Mouse (Mus musculus) ES-Bruce4 (cell line): ENCODE data around the gene Trappc4. TPM values are rescaled to one million over a fixed set of nuclear protein-coding genes. Genes with fewer than 3 reads are reported as not detected.
"Not testable (repeated sequence)": the region's sequence is repeated elsewhere in the genome, so short reads cannot be mapped to it uniquely, and the experiment has no call there.

Source experiments
- H3K27ac ChIP-seq: 2 replicates; pipeline ENCODE4 v1.5.1; 2012; ENCODE audit warnings: low read length, inconsistent platforms; ENCODE audit not compliant: insufficient read depth
- H3K27me3 ChIP-seq: 2 replicates; pipeline ENCODE4 v1.6.1; 2012; ENCODE audit warnings: mild to moderate bottlenecking, low read length, inconsistent platforms; ENCODE audit not compliant: control insufficient read depth, poor library complexity, insufficient read depth, severe bottlenecking
- H3K36me3 ChIP-seq: 2 replicates; pipeline ENCODE4 v1.6.1; 2012; ENCODE audit warnings: inconsistent platforms, mild to moderate bottlenecking, low read length, moderate library complexity; ENCODE audit not compliant: control insufficient read depth, poor library complexity, insufficient read depth, severe bottlenecking
- H3K4me1 ChIP-seq: one replicate; pipeline ENCODE4 v1.8.1; 2011; ENCODE audit warnings: low read length; ENCODE audit not compliant: control insufficient read depth, insufficient read depth
- H3K4me3 ChIP-seq: 2 replicates; pipeline ENCODE4 v1.5.1; 2011; ENCODE audit warnings: low read depth, mild to moderate bottlenecking, low read length
- H3K9ac ChIP-seq: 2 replicates; pipeline ENCODE4 v1.6.1; 2012; ENCODE audit warnings: low read depth, mild to moderate bottlenecking, inconsistent platforms; ENCODE audit not compliant: poor library complexity, severe bottlenecking
- H3K9me3 ChIP-seq: replicated peaks from 2 replicates; pipeline ENCODE4 v1.6.1; 2012; ENCODE audit warnings: mild to moderate bottlenecking, low read length, inconsistent platforms; ENCODE audit not compliant: control insufficient read depth, poor library complexity, insufficient read depth, severe bottlenecking
- CTCF ChIP-seq: IDR thresholded peaks from one replicate; pipeline ENCODE4 v1.8.1; 2011; ENCODE audit warnings: low read depth, low read length
- EP300 ChIP-seq: IDR thresholded peaks from 2 replicates; pipeline ENCODE4 v1.6.1; 2011; ENCODE audit warnings: low read depth, low read length; ENCODE audit not compliant: insufficient read depth
- POLR2A ChIP-seq: IDR thresholded peaks from one replicate; pipeline ENCODE4 v1.8.1; 2011; ENCODE audit warnings: low read length; ENCODE audit not compliant: insufficient read depth
- polyA plus RNA-seq: library from polyadenylated mRNA; stranded (reverse); fragments of >200 nt; gene quantifications from 2 replicates; pipeline ENCODE4 v1.2.4, GENCODE M21; 2011; ENCODE audit warnings: low read depth; ENCODE audit not compliant: missing spikeins, insufficient read depth, insufficient read length

Gene Trappc4
- 83.0 and 89.8 TPM in 2 replicates for polyA plus RNA-seq

GRCm38 (mm10) chr9:44406906-44407751, at the start of gene Trappc4, which contains the start of gene Rps25:
Gene Trappc4 (minus strand): TSS chr9:44407600.
Gene Rps25 (plus strand): TSS chr9:44407139.
- TF ChIP-seq POLR2A (peak; percentile 13), EP300 (no peak)
- Histone ChIP-seq H3K4me3 (peak within 1 kb of the TSS; percentile 73), H3K9ac (peak within 1 kb of the TSS; percentile 98), H3K27ac (peak within 1 kb of the TSS; percentile 84), H3K4me1 (no peaks in the 10 kb centered on the region), H3K9me3 (no peaks in the 10 kb centered on the region), H3K27me3 (no peaks in the 10 kb centered on the region), H3K36me3 (peaks cover 56% of the 10 kb centered on the region)

DNA sequence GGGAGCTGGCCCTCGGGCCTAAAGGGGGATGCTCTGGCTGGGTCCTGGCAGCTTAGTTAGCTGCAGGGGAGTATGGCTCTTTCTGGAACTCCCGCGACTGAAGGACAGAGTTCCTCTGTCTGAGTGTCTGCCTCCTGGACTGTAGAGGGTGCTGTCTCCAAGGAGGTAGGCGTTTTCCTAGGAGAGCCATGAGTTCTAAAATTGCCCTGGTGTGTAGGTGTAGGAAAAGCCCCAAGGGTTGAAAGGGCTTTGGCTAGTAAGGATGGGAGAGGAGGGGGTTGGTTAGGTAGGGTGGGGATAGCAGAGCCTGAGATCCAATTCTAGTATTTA, 47.5 kb upstream of the Trappc4 start, which contains the start of gene Upk2:
Gene Upk2, minus strand, starts transcription at position 86 of the 330 bp plus-strand sequence.
- no peaks in the 10 kb centered on the region for H3K27me3 ChIP-seq

GRCm38 (mm10) chr9:44454132-44454890, 46.9 kb upstream of the Trappc4 start:
- H3K4me3 ChIP-seq, result peak overlapping the region; percentile 59
- TF ChIP-seq POLR2A (no peak), EP300 (peak; percentile 45; the same call in 1 of the 2 replicates), CTCF (peak; percentile 96)

More for the DNA sequence above, 47.5 kb upstream of the Trappc4 start, which contains the start of gene Upk2:
- Histone ChIP-seq H3K4me1 (peaks cover 4% of the 10 kb centered on the region), H3K9me3 (no peaks in the 10 kb centered on the region), H3K36me3 (no peaks in the 10 kb centered on the region), H3K9ac (peak within 1 kb of the TSS; percentile 22; the same call in 1 of the 2 replicates), H3K27ac (peak within 1 kb of the TSS; percentile 59), H3K4me3 (peak within 1 kb of the TSS; percentile 59)
- TF ChIP-seq CTCF (peak; percentile 68), EP300 (no peak)

DNA sequence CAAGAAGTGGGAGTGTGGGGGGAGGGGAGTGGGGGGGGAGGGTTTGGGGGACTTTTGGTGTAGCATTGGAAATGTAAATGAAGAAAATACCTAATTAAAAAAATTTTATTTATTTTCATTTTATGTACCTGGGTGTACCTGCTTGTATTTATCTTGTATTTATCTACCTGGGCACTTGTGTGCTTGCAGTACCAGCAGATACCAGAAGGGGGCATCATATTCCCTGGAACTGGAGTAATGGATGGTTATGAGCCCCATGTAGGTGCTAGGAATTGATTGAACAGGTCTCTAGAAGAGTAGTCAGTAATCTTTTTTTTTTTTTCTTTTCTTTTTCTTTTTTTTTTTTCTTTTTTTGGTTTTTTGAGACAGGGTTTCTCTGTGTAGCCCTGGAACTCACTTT, 43.0 kb upstream of the Trappc4 start:
- H3K4me1 ChIP-seq, result no peaks in the 10 kb centered on the region
- no peak overlapping the region for H3K4me3 ChIP-seq
- H3K9me3 ChIP-seq, result no peaks in the 10 kb centered on the region
- TF ChIP-seq CTCF (no peak), POLR2A (no peak), EP300 (no peak)
- H3K36me3 ChIP-seq, result no peaks in the 10 kb centered on the region
- H3K9ac ChIP-seq, result no peak overlapping the region
- H3K27me3 ChIP-seq, result no peaks in the 10 kb centered on the region
- no peak overlapping the region for H3K27ac ChIP-seq

More at GRCm38 (mm10) chr9:44454132-44454890, 46.9 kb upstream of the Trappc4 start:
- Histone ChIP-seq H3K36me3 (no peaks in the 10 kb centered on the region), H3K9me3 (no peaks in the 10 kb centered on the region), H3K4me1 (peaks cover 4% of the 10 kb centered on the region), H3K27ac (peak overlapping the region; percentile 59), H3K27me3 (no peaks in the 10 kb centered on the region), H3K9ac (peak overlapping the region; percentile 22; the same call in 1 of the 2 replicates)

GRCm38 (mm10) chr9:44444402-44445025, 37.1 kb upstream of the Trappc4 start:
- H3K36me3 ChIP-seq, H3K4me3 ChIP-seq, H3K27ac ChIP-seq, H3K9me3 ChIP-seq, H3K4me1 ChIP-seq, H3K9ac ChIP-seq, H3K27me3 ChIP-seq: not testable (repeated sequence)
